Mouse (Mus musculus): ENCODE data around the gene Slmap. TPM values are rescaled to one million over a fixed set of nuclear protein-coding genes. Genes with fewer than 3 reads are reported as not detected.

The Slmap gene
- polyA plus RNA-seq, 1 experiment from 2014 or later: 53.6 TPM

DNA sequence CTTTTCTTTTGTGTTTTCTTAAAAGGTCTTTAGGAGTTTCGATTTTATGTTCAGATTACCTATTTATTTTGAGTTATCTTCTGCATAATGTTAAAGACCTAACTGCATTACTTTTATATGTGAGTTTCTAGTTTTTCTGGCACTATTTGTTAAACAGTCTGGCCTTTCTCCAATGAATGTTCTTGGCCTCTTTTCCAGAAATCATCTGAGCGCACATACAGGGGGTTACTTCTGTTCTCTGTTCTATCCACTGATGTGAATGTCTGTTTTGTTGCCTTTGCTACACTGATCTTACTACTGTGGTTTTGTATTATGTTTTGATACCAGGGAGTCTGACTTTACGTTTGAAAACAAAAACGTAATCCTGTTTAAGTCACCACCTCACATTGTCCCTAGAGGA is 35.1 kb upstream of the Slmap start:
- no peak overlapping the region for H3K4me2 ChIP-seq (replicated peaks; ENCODE audit: low read depth, low read length)
- WGBS: 85% methylated on average over 4 of the region's 4 CpGs
- no peak for ATAC-seq (ENCODE audit: insufficient number of reproducible peaks, insufficient read depth, low FRiP score, low read depth)

DNA sequence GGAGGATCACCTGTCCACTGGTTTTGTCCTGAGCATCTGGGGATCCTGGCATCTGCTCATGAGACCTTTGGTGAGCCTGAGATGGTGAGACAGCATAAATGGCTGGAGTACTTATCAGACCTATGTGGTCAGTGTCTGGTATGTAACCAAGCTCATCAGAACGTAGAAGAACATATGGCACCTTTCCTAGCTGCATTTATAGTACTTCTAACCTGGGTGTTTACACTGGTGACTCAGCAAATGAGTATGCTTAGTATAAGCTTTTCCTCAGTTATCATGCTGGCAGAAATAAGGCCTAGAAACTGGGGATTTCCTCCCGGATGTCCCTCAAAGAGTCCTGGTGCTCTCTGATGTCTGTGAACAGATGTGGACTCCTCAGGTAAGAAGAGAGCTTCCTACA is 27.5 kb upstream of the Slmap start:
- WGBS: 71% methylated on average over 2 of the region's 2 CpGs

More for the DNA sequence above, 35.1 kb upstream of the Slmap start:
- Histone ChIP-seq H3K9me3 (ENCODE audit: control insufficient read depth, low read depth, low read length) (no peaks in the 10 kb centered on the region), H3K27me3 (ENCODE audit: control insufficient read depth, insufficient read depth, low read length) (no peaks in the 10 kb centered on the region), H3K4me1 (ENCODE audit: control insufficient read depth, insufficient read depth, low read length) (no peaks in the 10 kb centered on the region), H3K36me3 (ENCODE audit: control insufficient read depth, insufficient read depth, low read length) (no peaks in the 10 kb centered on the region), H3K27ac (ENCODE audit: low read length) (no peak overlapping the region), H3K9ac (replicated peaks; ENCODE audit: low read depth, low read length) (no peak overlapping the region), H3K4me3 (ENCODE audit: low read depth, low read length) (no peak overlapping the region)

DNA sequence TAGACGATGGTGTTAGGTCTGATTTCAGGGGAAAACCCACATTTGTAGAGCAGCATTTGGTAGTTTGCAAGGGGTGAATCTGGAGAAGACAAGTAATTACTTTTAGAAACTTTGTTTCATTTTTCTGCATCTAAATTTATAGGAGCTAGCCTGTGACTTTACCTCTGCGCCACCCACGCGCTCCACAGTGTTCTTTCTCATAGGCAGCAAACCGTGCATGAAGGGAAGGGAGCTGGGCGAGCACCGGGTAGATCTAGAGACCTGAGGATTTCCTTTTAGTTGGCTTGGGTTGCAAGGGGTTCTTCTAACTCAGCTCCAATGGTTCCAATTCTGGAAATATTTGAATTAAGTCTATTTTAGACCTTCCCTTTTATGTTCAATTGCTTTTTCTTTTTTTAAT is 23.8 kb upstream of the Slmap start:
- no peak overlapping the region for H3K4me2 ChIP-seq (replicated peaks; ENCODE audit: low read depth, low read length)
- H3K4me3 ChIP-seq (ENCODE audit: low read depth, low read length): no peak overlapping the region
- peaks cover 4% of the 10 kb centered on the region for H3K4me1 ChIP-seq (ENCODE audit: control insufficient read depth, insufficient read depth, low read length)
- WGBS: 89% methylated on average over 7 of the region's 7 CpGs
- H3K27me3 ChIP-seq (ENCODE audit: control insufficient read depth, insufficient read depth, low read length): no peaks in the 10 kb centered on the region
- H3K36me3 ChIP-seq (ENCODE audit: control insufficient read depth, insufficient read depth, low read length): no peaks in the 10 kb centered on the region
- no peak overlapping the region for H3K27ac ChIP-seq (ENCODE audit: low read length)
- H3K9me3 ChIP-seq (ENCODE audit: control insufficient read depth, low read depth, low read length): no peaks in the 10 kb centered on the region
- ATAC-seq (ENCODE audit: insufficient number of reproducible peaks, insufficient read depth, low FRiP score, low read depth): no peak
- no peak overlapping the region for H3K9ac ChIP-seq (replicated peaks; ENCODE audit: low read depth, low read length)

More for the DNA sequence above, 27.5 kb upstream of the Slmap start:
- Histone ChIP-seq H3K9ac (replicated peaks; ENCODE audit: low read depth, low read length) (no peak overlapping the region), H3K27me3 (ENCODE audit: control insufficient read depth, insufficient read depth, low read length) (no peaks in the 10 kb centered on the region), H3K36me3 (ENCODE audit: control insufficient read depth, insufficient read depth, low read length) (no peaks in the 10 kb centered on the region), H3K9me3 (ENCODE audit: control insufficient read depth, low read depth, low read length) (no peaks in the 10 kb centered on the region), H3K4me2 (replicated peaks; ENCODE audit: low read depth, low read length) (no peak overlapping the region), H3K27ac (ENCODE audit: low read length) (no peak overlapping the region), H3K4me1 (ENCODE audit: control insufficient read depth, insufficient read depth, low read length) (peaks cover 4% of the 10 kb centered on the region), H3K4me3 (ENCODE audit: low read depth, low read length) (no peak overlapping the region)
- ATAC-seq (ENCODE audit: insufficient number of reproducible peaks, insufficient read depth, low FRiP score, low read depth): no peak

DNA sequence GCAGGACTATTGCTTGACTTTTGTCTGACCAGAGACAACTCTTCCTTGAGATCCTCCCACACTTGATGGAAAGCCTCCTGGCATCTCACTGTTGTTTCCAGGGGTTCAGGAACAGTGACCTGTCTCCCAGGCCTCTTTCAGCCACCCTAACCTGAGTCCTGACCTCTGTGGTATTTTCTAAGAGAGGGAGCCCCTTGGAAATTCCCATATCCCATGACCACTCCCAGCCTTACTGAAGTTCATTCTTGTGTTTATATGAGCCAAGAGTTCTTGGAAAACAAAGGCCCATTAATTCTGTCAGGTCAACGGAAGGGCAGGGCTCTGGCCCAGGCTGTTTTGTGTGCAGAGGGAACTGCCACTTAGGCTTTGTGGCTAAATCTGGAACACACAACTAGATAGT is 22.9 kb upstream of the Slmap start:
- 15% methylated on average over 1 of the region's 1 CpGs for WGBS
- H3K4me2 ChIP-seq (replicated peaks; ENCODE audit: low read depth, low read length): no peak overlapping the region
- H3K27me3 ChIP-seq (ENCODE audit: control insufficient read depth, insufficient read depth, low read length): no peaks in the 10 kb centered on the region
- no peak overlapping the region for H3K4me3 ChIP-seq (ENCODE audit: low read depth, low read length)
- ATAC-seq (ENCODE audit: insufficient number of reproducible peaks, insufficient read depth, low FRiP score, low read depth): no peak
- H3K9me3 ChIP-seq (ENCODE audit: control insufficient read depth, low read depth, low read length): no peaks in the 10 kb centered on the region
- no peak overlapping the region for H3K9ac ChIP-seq (replicated peaks; ENCODE audit: low read depth, low read length)
- H3K36me3 ChIP-seq (ENCODE audit: control insufficient read depth, insufficient read depth, low read length): no peaks in the 10 kb centered on the region
- H3K27ac ChIP-seq (ENCODE audit: low read length): no peak overlapping the region
- H3K4me1 ChIP-seq (ENCODE audit: control insufficient read depth, insufficient read depth, low read length): peaks cover 4% of the 10 kb centered on the region

DNA sequence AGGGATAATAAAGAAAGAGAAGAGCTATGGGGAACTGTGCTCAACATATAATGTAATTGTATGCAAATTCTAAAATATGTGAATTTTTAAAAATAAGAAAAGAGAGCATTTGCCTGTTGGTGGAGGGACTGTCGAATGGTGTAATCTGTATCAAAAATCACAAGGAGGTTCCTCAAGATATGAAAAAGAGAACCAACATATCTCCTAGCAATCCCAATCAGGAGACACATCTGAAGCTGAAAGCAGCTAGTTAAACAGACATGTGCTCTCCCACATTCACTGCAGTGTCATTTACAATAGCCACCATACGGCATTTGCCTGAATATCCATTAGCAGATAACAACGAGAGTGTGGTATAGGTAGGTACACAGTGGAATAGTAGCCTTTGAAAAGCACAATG is 18.1 kb upstream of the Slmap start:
- Histone ChIP-seq H3K27ac (ENCODE audit: low read length) (no peak overlapping the region), H3K4me3 (ENCODE audit: low read depth, low read length) (no peak overlapping the region), H3K9ac (replicated peaks; ENCODE audit: low read depth, low read length) (no peak overlapping the region), H3K4me1 (ENCODE audit: control insufficient read depth, insufficient read depth, low read length) (peaks cover 4% of the 10 kb centered on the region), H3K27me3 (ENCODE audit: control insufficient read depth, insufficient read depth, low read length) (no peaks in the 10 kb centered on the region), H3K36me3 (ENCODE audit: control insufficient read depth, insufficient read depth, low read length) (no peaks in the 10 kb centered on the region), H3K9me3 (ENCODE audit: control insufficient read depth, low read depth, low read length) (no peaks in the 10 kb centered on the region), H3K4me2 (replicated peaks; ENCODE audit: low read depth, low read length) (no peak overlapping the region)
- ATAC-seq (ENCODE audit: insufficient number of reproducible peaks, insufficient read depth, low FRiP score, low read depth): no peak
- WGBS: 72% methylated on average over 3 of the region's 3 CpGs

DNA sequence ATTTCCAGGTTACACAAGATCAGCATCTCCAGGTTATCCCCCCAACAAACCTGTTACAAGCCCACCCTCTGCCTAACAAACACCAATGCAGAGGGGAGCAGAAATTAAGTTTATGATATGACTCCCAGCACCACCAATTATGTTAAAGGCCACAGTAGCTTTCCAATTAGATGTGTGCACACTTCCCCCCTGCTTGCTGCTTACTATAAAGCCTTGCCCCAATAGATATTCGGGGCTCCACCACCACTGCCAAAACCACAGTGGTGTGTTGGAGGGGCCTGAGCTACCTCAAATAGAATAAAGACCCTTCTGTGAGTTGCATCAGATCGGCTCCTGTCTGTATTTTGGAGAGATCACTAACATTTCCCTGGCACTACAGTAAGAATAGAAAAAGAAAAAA is 17.7 kb upstream of the Slmap start:
- 81% methylated on average over 2 of the region's 2 CpGs for WGBS

DNA sequence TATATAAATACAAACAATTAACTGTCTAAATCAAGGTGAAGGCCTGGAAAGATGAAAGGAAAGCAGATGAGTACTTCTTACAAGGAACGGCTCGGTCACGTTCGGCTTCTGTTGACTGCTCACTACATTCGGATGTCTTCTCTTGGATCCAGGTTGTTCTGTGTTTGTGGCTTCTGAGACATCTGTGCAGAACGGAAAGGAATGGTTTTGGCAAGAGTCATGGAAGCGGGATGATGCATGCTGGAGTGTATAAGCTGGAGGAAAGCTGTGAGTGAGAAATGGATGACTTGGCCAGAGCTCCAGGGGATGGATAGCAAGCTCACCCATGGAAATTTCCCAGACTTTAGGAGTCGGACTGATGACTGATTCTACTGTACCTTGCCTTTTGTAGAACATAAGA is 16.0 kb upstream of the Slmap start:
- Histone ChIP-seq H3K4me3 (ENCODE audit: low read depth, low read length) (no peak overlapping the region), H3K27me3 (ENCODE audit: control insufficient read depth, insufficient read depth, low read length) (no peaks in the 10 kb centered on the region), H3K27ac (ENCODE audit: low read length) (no peak overlapping the region), H3K9ac (replicated peaks; ENCODE audit: low read depth, low read length) (no peak overlapping the region), H3K9me3 (ENCODE audit: control insufficient read depth, low read depth, low read length) (no peaks in the 10 kb centered on the region), H3K4me1 (ENCODE audit: control insufficient read depth, insufficient read depth, low read length) (no peaks in the 10 kb centered on the region), H3K36me3 (ENCODE audit: control insufficient read depth, insufficient read depth, low read length) (no peaks in the 10 kb centered on the region), H3K4me2 (replicated peaks; ENCODE audit: low read depth, low read length) (no peak overlapping the region)
- ATAC-seq (ENCODE audit: insufficient number of reproducible peaks, insufficient read depth, low FRiP score, low read depth): no peak
- WGBS: 94% methylated on average over 8 of the region's 8 CpGs

More for the DNA sequence above, 17.7 kb upstream of the Slmap start:
- Histone ChIP-seq H3K9me3 (ENCODE audit: control insufficient read depth, low read depth, low read length) (no peaks in the 10 kb centered on the region), H3K27me3 (ENCODE audit: control insufficient read depth, insufficient read depth, low read length) (no peaks in the 10 kb centered on the region), H3K36me3 (ENCODE audit: control insufficient read depth, insufficient read depth, low read length) (no peaks in the 10 kb centered on the region), H3K4me1 (ENCODE audit: control insufficient read depth, insufficient read depth, low read length) (peaks cover under 1% of the 10 kb centered on the region), H3K4me3 (ENCODE audit: low read depth, low read length) (no peak overlapping the region), H3K4me2 (replicated peaks; ENCODE audit: low read depth, low read length) (no peak overlapping the region), H3K27ac (ENCODE audit: low read length) (no peak overlapping the region), H3K9ac (replicated peaks; ENCODE audit: low read depth, low read length) (no peak overlapping the region)
- ATAC-seq (ENCODE audit: insufficient number of reproducible peaks, insufficient read depth, low FRiP score, low read depth): no peak

DNA sequence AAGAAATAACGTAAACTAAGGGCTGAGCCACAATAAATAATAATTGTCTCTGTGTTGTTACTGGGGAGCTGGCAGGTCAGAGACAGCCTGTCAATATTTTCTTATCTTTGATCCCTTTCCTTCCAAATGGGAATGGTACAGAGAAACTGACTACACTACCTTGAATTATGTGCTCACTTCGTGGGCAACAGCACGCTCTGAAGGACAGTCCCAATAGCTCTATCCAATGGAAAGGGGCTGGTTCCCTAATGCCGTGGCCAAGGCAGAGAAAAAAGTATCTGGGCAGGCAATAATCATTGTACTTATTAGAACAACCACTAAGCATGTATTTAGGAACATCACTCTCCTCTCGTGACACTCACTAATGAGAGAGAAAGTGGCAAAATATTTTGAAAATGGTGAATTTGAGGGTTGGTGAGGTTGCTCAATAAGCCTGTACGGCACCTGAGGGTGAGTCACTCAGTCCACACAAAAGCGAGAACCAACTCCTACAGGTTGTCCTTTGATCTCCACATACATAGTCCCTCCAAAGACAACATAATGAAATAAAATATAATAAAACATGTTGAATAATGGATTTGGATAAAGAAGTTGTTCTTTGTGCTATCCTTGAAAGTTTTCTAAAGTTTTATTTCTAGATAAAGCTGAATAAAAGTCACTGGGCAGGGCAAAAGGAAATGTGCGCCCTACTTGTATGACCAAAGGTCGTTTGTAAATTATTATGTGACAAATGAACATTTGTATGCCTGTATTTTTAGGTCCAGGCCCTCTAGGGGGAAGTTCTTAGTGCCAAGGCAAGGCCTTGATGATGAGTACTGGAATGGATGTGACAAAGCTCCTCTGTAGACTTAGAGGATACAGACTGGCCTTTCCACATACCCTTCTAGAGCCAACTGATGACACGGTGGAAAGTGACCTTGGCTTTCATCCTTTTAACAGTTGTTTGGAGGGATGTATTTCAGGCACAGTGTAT is 13.1 kb upstream of the Slmap start:
- Histone ChIP-seq H3K4me1 (ENCODE audit: control insufficient read depth, insufficient read depth, low read length) (no peaks in the 10 kb centered on the region), H3K9ac (replicated peaks; ENCODE audit: low read depth, low read length) (no peak overlapping the region), H3K27me3 (ENCODE audit: control insufficient read depth, insufficient read depth, low read length) (no peaks in the 10 kb centered on the region), H3K36me3 (ENCODE audit: control insufficient read depth, insufficient read depth, low read length) (no peaks in the 10 kb centered on the region), H3K27ac (ENCODE audit: low read length) (no peak overlapping the region), H3K4me3 (ENCODE audit: low read depth, low read length) (no peak overlapping the region), H3K9me3 (ENCODE audit: control insufficient read depth, low read depth, low read length) (no peaks in the 10 kb centered on the region), H3K4me2 (replicated peaks; ENCODE audit: low read depth, low read length) (no peak overlapping the region)
- no peak for ATAC-seq (ENCODE audit: insufficient number of reproducible peaks, insufficient read depth, low FRiP score, low read depth)
- WGBS: 67% methylated on average over 10 of the region's 10 CpGs

Measured in stomach, embryonic 14.5 days (tissue).